Mouse (Mus musculus) retina, embryonic 14.5 days (tissue): ENCODE measurements around the gene Gtpbp3.

Source experiments
- DNase-seq: peaks from one replicate; pipeline ENCODE4 v3.0.0-alpha.2; 2015; ENCODE audit warnings: low spot score

Gtpbp3 gene

DNA sequence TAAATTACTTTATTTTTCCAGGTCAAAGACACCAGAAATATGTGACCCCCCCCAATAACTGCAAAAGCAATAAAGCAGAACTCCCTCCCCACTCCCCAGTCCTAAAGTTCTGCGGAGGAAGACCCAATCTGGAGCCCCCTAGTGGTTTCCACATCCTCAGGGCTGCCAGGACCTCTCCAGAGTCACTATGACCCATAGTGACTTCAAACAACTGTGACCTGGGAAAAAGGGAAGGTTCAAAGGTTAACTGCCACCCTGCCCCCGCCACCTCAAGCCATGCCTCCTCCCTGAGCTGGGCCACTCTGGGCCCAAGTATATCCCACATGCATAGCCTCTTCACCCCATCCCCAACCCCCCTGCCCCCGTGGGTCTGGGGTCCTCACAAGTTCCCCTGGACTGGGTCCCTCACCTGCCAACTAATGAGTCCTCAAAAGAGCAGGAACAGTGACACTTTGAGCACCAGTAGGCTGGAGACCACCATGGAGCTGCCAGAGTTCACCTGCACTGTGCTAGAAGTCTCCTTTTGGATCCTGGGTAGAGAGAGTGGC is 46.4 kb downstream of the Gtpbp3 start:
- DNase-seq: no peak

DNA sequence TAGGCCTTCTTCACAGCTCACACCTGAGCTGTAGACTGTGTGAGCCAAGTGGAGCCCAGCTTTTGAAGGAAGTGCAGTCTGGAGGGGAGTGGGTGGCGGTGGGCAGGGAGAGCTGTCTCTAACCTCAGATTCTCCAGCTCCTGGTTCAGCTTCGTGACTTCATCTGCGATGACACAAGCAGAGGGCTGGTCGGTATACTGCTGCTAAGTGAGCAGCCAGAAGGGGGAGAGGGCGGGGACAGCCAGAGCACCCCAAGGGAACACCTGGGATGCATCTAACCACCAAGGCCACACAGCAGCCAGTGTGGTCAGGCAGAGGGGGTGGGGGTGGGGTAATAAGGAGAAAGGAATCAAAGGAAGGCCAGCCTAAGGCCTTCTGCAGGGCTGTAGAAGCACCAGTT is 47.8 kb downstream of the Gtpbp3 start:
- DNase-seq: no peak

- peak; percentile 82 for DNase-seq
Observed at GRCm38 (mm10) chr8:71537028-71537867, 49.3 kb downstream of the Gtpbp3 start, which contains the start of gene Bst2. Bst2 (minus strand) TSS chr8:71537456.

DNA sequence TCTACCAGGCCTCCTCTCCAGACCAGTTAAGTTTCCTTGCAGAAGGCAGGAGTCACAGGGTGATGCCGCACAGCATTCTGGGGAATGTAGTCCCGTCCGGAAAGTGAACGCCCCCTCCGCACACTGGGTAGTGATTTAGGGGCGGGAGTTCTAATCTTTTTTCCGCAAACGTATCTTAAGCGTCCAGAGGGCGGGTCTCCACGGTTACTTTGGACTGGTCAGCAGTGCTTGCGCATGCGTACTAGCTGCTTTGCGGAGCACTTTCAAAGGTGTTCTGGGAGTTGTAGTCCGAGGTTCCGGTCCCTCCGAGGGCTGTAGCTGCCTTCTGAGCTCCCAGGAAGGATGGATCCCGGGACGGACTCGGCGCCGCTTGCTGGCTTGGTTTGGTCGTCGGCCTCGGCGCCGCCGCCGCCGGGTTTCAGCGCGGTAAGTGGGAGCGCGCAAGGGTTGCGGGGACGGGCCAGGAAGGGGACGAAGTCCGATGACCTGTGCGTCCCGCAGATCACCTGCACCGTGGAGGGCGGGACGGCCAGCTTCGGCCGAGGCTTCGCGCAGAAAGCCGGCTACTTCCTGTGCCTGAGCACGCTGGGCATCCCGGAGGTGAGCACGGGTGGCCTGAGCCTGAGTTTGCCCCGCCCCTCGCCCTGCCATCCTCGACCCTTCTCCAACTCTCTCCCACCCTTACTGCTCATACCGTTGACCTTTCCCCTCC is 54.9 kb downstream of the Gtpbp3 start, which contains the start of gene Mvb12a:
Mvb12a (plus strand) TSS at position 291 of the 712 bp plus-strand sequence.
- DNase-seq: peak; percentile 100

- DNase-seq: no peak
Observed at GRCm38 (mm10) chr8:71543755-71544154, 55.9 kb downstream of the Gtpbp3 start.

DNA sequence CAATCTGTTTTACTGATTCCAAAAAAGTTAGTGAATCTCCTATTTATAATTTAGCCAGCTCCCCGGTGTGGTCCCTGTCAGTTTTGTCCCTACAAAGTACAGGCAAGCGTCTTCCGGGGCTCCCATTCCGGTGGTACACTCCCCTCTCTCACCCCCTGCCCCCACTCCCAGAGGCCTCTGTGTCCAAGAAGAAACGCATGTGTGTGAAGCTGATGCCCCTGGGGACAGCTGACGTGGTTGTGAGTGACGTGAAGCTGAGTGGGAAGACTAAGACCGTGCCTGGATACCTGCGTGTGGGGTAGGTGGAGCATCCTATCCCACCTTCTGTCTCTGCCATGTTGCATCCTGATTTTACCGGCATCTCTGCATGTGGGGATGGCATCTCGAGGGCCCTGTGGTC is 57.1 kb downstream of the Gtpbp3 start:
- DNase-seq: no peak

- no peak for DNase-seq
Observed at GRCm38 (mm10) chr8:71547590-71547989, 59.7 kb downstream of the Gtpbp3 start.
